Mouse (Mus musculus) embryonic facial prominence, embryonic 13.5 days (tissue): ENCODE data around the gene Fgb. TPM values are rescaled to one million over a fixed set of nuclear protein-coding genes. Genes with fewer than 3 reads are reported as not detected.
A peak's percentile ranks its signal among the peaks of the same experiment; 100 is the strongest.

Experiments used
- ATAC-seq: fragments of 200-750 bp; cut with Nextera tagmentation; 2 replicates; pipeline ENCODE4 v1.8.0; 2017; ENCODE audit warnings: low read depth; ENCODE audit not compliant: insufficient number of reproducible peaks, insufficient read depth, low FRiP score, low TSS enrichment
- H3K27ac ChIP-seq: fragments of 300-500 bp; sonication (generic); 2 replicates; pipeline ENCODE4 v1.5.1; 2015; ENCODE audit warnings: moderate library complexity, mild to moderate bottlenecking, inconsistent platforms
- H3K27me3 ChIP-seq: fragments of 300-500 bp; sonication (generic); 2 replicates; pipeline ENCODE4 v1.6.1; 2015; ENCODE audit warnings: mild to moderate bottlenecking, inconsistent platforms
- H3K36me3 ChIP-seq: fragments of 300-500 bp; sonication (generic); 2 replicates; pipeline ENCODE4 v1.6.1; 2015; ENCODE audit warnings: mild to moderate bottlenecking, inconsistent platforms
- H3K4me1 ChIP-seq: fragments of 300-500 bp; sonication (generic); 2 replicates; pipeline ENCODE4 v1.6.1; 2015; ENCODE audit warnings: inconsistent platforms
- H3K4me2 ChIP-seq: fragments of 300-500 bp; sonication (generic); 2 replicates; pipeline ENCODE4 v1.6.1; 2015; ENCODE audit warnings: moderate library complexity, mild to moderate bottlenecking, inconsistent platforms
- H3K4me3 ChIP-seq: fragments of 300-500 bp; sonication (generic); 2 replicates; pipeline ENCODE4 v1.5.1; 2015; ENCODE audit warnings: mild to moderate bottlenecking, inconsistent platforms
- H3K9ac ChIP-seq: fragments of 300-500 bp; sonication (generic); 2 replicates; pipeline ENCODE4 v1.6.1; 2015; ENCODE audit warnings: mild to moderate bottlenecking, inconsistent platforms
- H3K9me3 ChIP-seq: fragments of 300-500 bp; sonication (generic); 2 replicates; pipeline ENCODE4 v1.6.1; 2016; ENCODE audit warnings: inconsistent platforms
- WGBS: fragments of 180-500 bp; shearing (Covaris S2); methylation state at CpG from one replicate; pipeline ENCODE4 v1.1.7; 2015; ENCODE audit warnings: mixed read lengths; 5-methylcytosine and 5-hydroxymethylcytosine counted together
- polyA plus RNA-seq: library from polyadenylated mRNA; unstranded; fragments of >200 nt; fragmentation: Nextera tagmentation; extraction: Ambion mirVana; gene quantifications from 2 replicates; pipeline ENCODE4 v1.2.1, GENCODE M21; 2015

Gene Fgb
- polyA plus RNA-seq, 1 experiment from 2014 or later, result not detected

- no peak overlapping the region for H3K4me2 ChIP-seq
- no peaks in the 10 kb centered on the region for H3K27me3 ChIP-seq
- H3K36me3 ChIP-seq, result no peaks in the 10 kb centered on the region
- H3K9me3 ChIP-seq, result no peaks in the 10 kb centered on the region
- no peaks in the 10 kb centered on the region for H3K4me1 ChIP-seq
- no peak for ATAC-seq
- H3K27ac ChIP-seq, result no peak overlapping the region
- H3K9ac ChIP-seq, result no peak overlapping the region
- no peak overlapping the region for H3K4me3 ChIP-seq
- 93% methylated on average over 8 of the region's 8 CpGs for WGBS
These were observed 46.6 kb downstream of the Fgb start for GRCm38 (mm10) chr3:83003068-83003467.

GRCm38 (mm10) chr3:83002191-83002590 is 47.5 kb downstream of the Fgb start:
- H3K9ac ChIP-seq, result no peak overlapping the region
- H3K27me3 ChIP-seq, result peaks cover 3% of the 10 kb centered on the region; the same call in 1 of the 2 replicates
- ATAC-seq, result no peak
- H3K27ac ChIP-seq, result no peak overlapping the region
- no peaks in the 10 kb centered on the region for H3K4me1 ChIP-seq
- no peak overlapping the region for H3K4me2 ChIP-seq
- H3K36me3 ChIP-seq, result no peaks in the 10 kb centered on the region
- WGBS, result 0% methylated on average over 2 of the region's 2 CpGs
- no peaks in the 10 kb centered on the region for H3K9me3 ChIP-seq
- H3K4me3 ChIP-seq, result no peak overlapping the region

- Histone ChIP-seq H3K27ac (no peak overlapping the region), H3K27me3 (peaks cover 17% of the 10 kb centered on the region), H3K9me3 (no peaks in the 10 kb centered on the region), H3K4me3 (no peak overlapping the region), H3K4me2 (no peak overlapping the region), H3K4me1 (peaks cover 8% of the 10 kb centered on the region; the same call in 1 of the 2 replicates), H3K36me3 (no peaks in the 10 kb centered on the region), H3K9ac (no peak overlapping the region)
- WGBS, result 83% methylated on average over 9 of the region's 9 CpGs
- no peak for ATAC-seq
These were observed 49.7 kb downstream of the Fgb start for GRCm38 (mm10) chr3:82999995-83000394.

- H3K4me2 ChIP-seq, result no peak overlapping the region
- 30% methylated on average over 8 of the region's 8 CpGs for WGBS
- peak; percentile 79 for ATAC-seq
- H3K4me3 ChIP-seq, result no peak overlapping the region
- H3K9me3 ChIP-seq, result no peaks in the 10 kb centered on the region
- H3K27ac ChIP-seq, result no peak overlapping the region
- peaks cover 24% of the 10 kb centered on the region for H3K27me3 ChIP-seq
- no peaks in the 10 kb centered on the region for H3K36me3 ChIP-seq
- H3K4me1 ChIP-seq, result peaks cover 9% of the 10 kb centered on the region; the same call in 1 of the 2 replicates
- 0 out of 2 replicates have a peak overlapping the region, but pooled peaks have one; percentile 2 for H3K9ac ChIP-seq
These were observed 50.7 kb downstream of the Fgb start for GRCm38 (mm10) chr3:82998772-82999463.

GRCm38 (mm10) chr3:82996656-82997055 is 53.0 kb downstream of the Fgb start:
- Histone ChIP-seq H3K36me3 (no peaks in the 10 kb centered on the region), H3K9ac (no peak overlapping the region), H3K9me3 (no peaks in the 10 kb centered on the region), H3K27ac (no peak overlapping the region), H3K4me3 (no peak overlapping the region), H3K4me1 (peaks cover 9% of the 10 kb centered on the region; the same call in 1 of the 2 replicates), H3K4me2 (no peak overlapping the region), H3K27me3 (peaks cover 27% of the 10 kb centered on the region)
- no peak for ATAC-seq
- 78% methylated on average over 3 of the region's 3 CpGs for WGBS

GRCm38 (mm10) chr3:82995368-82995767 is 54.3 kb downstream of the Fgb start:
- Histone ChIP-seq H3K4me2 (peak overlapping the region; percentile 61), H3K9me3 (no peaks in the 10 kb centered on the region), H3K4me1 (peaks cover 9% of the 10 kb centered on the region; the same call in 1 of the 2 replicates), H3K27me3 (peaks cover 27% of the 10 kb centered on the region), H3K36me3 (no peaks in the 10 kb centered on the region), H3K4me3 (peak overlapping the region; percentile 34), H3K9ac (peak overlapping the region; percentile 58), H3K27ac (no peak overlapping the region)
- no peak for ATAC-seq
- 2% methylated on average over 24 of the region's 24 CpGs for WGBS

GRCm38 (mm10) chr3:82992956-82993355 is 56.7 kb downstream of the Fgb start:
- Histone ChIP-seq H3K4me1 (peaks cover 9% of the 10 kb centered on the region; the same call in 1 of the 2 replicates), H3K27me3 (peaks cover 27% of the 10 kb centered on the region), H3K27ac (no peak overlapping the region), H3K9me3 (no peaks in the 10 kb centered on the region), H3K4me3 (no peak overlapping the region), H3K4me2 (no peak overlapping the region), H3K9ac (no peak overlapping the region), H3K36me3 (no peaks in the 10 kb centered on the region)
- WGBS, result 88% methylated on average over 6 of the region's 6 CpGs
- ATAC-seq, result no peak

- Histone ChIP-seq H3K36me3 (no peaks in the 10 kb centered on the region), H3K9ac (no peak overlapping the region), H3K9me3 (no peaks in the 10 kb centered on the region), H3K27ac (no peak overlapping the region), H3K27me3 (peaks cover 21% of the 10 kb centered on the region), H3K4me3 (no peak overlapping the region), H3K4me2 (no peak overlapping the region), H3K4me1 (peaks cover 9% of the 10 kb centered on the region; the same call in 1 of the 2 replicates)
- WGBS, result 66% methylated on average over 12 of the region's 12 CpGs
- no peak for ATAC-seq
These were observed 57.7 kb downstream of the Fgb start for GRCm38 (mm10) chr3:82991963-82992362.

Other genes with a start within 250 kb of the Fgb start
- 4.1 and 5.0 TPM in 2 replicates for gene Rbm46, start 173.4 kb downstream of the Fgb start, polyA plus RNA-seq
- 0.14 TPM in 1 of 2 replicates, not detected in the other for gene Lrat, start 145.9 kb downstream of the Fgb start, polyA plus RNA-seq
- gene Fgg, start 42.1 kb downstream of the Fgb start, polyA plus RNA-seq, result 16.7 TPM in 1 of 2 replicates, not detected in the other
- 12.2 TPM in 1 of 2 replicates, not detected in the other for gene Fga, start 23.8 kb downstream of the Fgb start, polyA plus RNA-seq
- gene Plrg1, start 5.7 kb upstream of the Fgb start, polyA plus RNA-seq, result 110 and 111 TPM in 2 replicates
- 0.35 and 0.51 TPM in 2 replicates for gene Dchs2, start 78.1 kb upstream of the Fgb start, polyA plus RNA-seq